Mouse (Mus musculus): ENCODE results near the gene Tmed4.
"Not testable (repeated sequence)": the region's sequence is repeated elsewhere in the genome, so short reads cannot be mapped to it uniquely, and the experiment has no call there.

The Tmed4 gene

GRCm38 (mm10) chr11:6273607-6274006 lies 1.1 kb downstream of the Tmed4 start:
- DNase-seq (ENCODE audit: low read depth) = no peak

GRCm38 (mm10) chr11:6267320-6268254 lies 7.1 kb downstream of the Tmed4 start, which contains the start of gene Ddx56:
Ddx56 (minus strand) TSS chr11:6267772.
- DNase-seq (ENCODE audit: low read depth) = peak; percentile 95

GRCm38 (mm10) chr11:6266621-6267020 lies 8.0 kb downstream of the Tmed4 start:
- DNase-seq (ENCODE audit: low read depth) = no peak

GRCm38 (mm10) chr11:6261434-6262082 lies 13.1 kb downstream of the Tmed4 start:
- DNase-seq (ENCODE audit: low read depth) = peak; percentile 84

- no peak for DNase-seq (ENCODE audit: low read depth)
Observed at GRCm38 (mm10) chr11:6259413-6259812, 15.3 kb downstream of the Tmed4 start.

GRCm38 (mm10) chr11:6256490-6257072 lies 18.1 kb downstream of the Tmed4 start:
- DNase-seq (ENCODE audit: low read depth) = no peak

GRCm38 (mm10) chr11:6254602-6255001 lies 20.1 kb downstream of the Tmed4 start:
- not testable (repeated sequence) for DNase-seq (ENCODE audit: low read depth)

- DNase-seq (ENCODE audit: low read depth) = no peak
Observed at GRCm38 (mm10) chr11:6252824-6253223, 21.8 kb downstream of the Tmed4 start.

GRCm38 (mm10) chr11:6252248-6252647 lies 22.4 kb downstream of the Tmed4 start:
- no peak for DNase-seq (ENCODE audit: low read depth)

GRCm38 (mm10) chr11:6244707-6245106 lies 30.0 kb downstream of the Tmed4 start:
- DNase-seq (ENCODE audit: low read depth) = no peak

- no peak for DNase-seq (ENCODE audit: low read depth)
Observed at GRCm38 (mm10) chr11:6233025-6233424, 41.6 kb downstream of the Tmed4 start.

- DNase-seq (ENCODE audit: low read depth) = no peak
Observed at GRCm38 (mm10) chr11:6230012-6230411, 44.7 kb downstream of the Tmed4 start, which contains the start of gene Npc1l1. Npc1l1 (minus strand) TSS chr11:6230143.

- no peak for DNase-seq (ENCODE audit: low read depth)
Observed at GRCm38 (mm10) chr11:6224541-6225229, 50.0 kb downstream of the Tmed4 start.

GRCm38 (mm10) chr11:6222187-6222586 lies 52.5 kb downstream of the Tmed4 start:
- no peak for DNase-seq (ENCODE audit: low read depth)

Measured in naive thymus-derived CD4-positive, alpha-beta T cell, adult 2 months (primary cell).